Mouse (Mus musculus) forebrain, embryonic 10.5 days (tissue): ENCODE measurements around the gene Ackr3. TPM values are rescaled to one million over a fixed set of nuclear protein-coding genes. Genes with fewer than 3 reads are reported as not detected.

ENCODE experiments used
- DNase-seq: peaks from one replicate; pipeline ENCODE4 v3.0.0-alpha.2; 2017; ENCODE audit warnings: low spot score; ENCODE audit errors: extremely low spot score
- H3K27ac ChIP-seq: fragments of 300-500 bp; sonication (generic); 2 replicates; pipeline ENCODE4 v1.5.1; 2016; ENCODE audit warnings: mild to moderate bottlenecking
- H3K27me3 ChIP-seq: fragments of 300-500 bp; sonication (generic); 2 replicates; pipeline ENCODE4 v1.6.1; 2016; ENCODE audit warnings: mild to moderate bottlenecking; ENCODE audit not compliant: poor library complexity, severe bottlenecking
- H3K36me3 ChIP-seq: fragments of 300-500 bp; sonication (generic); replicated peaks from 2 replicates; pipeline ENCODE4 v1.6.1; 2016; ENCODE audit warnings: mild to moderate bottlenecking, moderate library complexity
- H3K4me1 ChIP-seq: fragments of 300-500 bp; sonication (generic); 2 replicates; pipeline ENCODE4 v1.6.1; 2016
- H3K4me3 ChIP-seq: fragments of 300-500 bp; sonication (generic); 2 replicates; pipeline ENCODE4 v1.5.1; 2016; ENCODE audit warnings: mild to moderate bottlenecking, moderate library complexity
- H3K9me3 ChIP-seq: fragments of 300-500 bp; sonication (generic); 2 replicates; pipeline ENCODE4 v1.6.1; 2016; ENCODE audit warnings: mild to moderate bottlenecking, moderate library complexity
- WGBS: fragments of 180-500 bp; shearing (Covaris S2); methylation state at CpG from one replicate; pipeline ENCODE4 v1.1.7; 2016; 5-methylcytosine and 5-hydroxymethylcytosine counted together
- polyA plus RNA-seq: library from polyadenylated mRNA; unstranded; fragments of >200 nt; fragmentation: Nextera tagmentation; extraction: Ambion mirVana; gene quantifications from 2 replicates; pipeline ENCODE4 v1.2.1, GENCODE M21; 2016

The Ackr3 gene
- polyA plus RNA-seq, 1 experiment from 2014 or later, result 19.3 TPM

DNA sequence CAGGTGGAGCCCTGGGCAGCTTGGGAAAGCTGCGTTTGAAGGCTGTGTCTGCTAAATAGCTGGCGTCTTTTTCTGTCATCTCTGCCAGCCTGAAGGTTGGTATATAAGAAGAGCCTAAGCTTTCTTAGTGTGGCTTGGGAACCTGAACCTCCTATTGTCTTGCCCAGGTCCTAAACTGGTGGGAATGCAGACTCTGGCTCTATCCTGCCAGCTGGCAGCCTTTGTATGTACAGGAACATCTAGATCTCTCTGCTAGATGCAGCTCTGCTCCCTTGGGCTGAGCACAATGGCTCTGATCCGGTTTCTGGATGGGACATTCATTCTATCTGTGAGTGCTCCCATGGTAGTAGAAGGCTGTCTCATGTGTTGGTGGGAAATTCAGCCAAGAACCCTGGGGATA, 2.9 kb downstream of the Ackr3 start:
- WGBS, result 71% methylated on average over 3 of the region's 3 CpGs

DNA sequence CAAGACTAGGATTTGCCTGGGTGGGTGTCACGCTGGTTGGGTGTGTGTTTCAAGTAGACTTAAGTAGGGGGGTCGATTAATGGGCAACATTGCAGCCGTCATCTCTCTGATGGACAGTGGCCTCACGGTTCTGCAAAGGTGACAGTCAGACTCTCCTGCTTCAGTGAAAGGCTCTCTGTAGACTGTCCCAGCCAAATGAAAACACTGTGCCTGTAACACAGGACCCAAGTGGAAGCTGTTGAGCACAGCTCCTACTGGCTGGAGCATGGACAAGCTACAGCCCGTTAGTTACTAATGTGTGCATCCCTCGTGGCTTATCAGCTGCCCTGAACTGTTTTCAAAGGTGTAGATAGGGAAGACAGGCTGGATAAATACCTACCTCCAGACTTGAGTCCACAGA, 3.5 kb downstream of the Ackr3 start:
- H3K4me3 ChIP-seq, result peak overlapping the region; percentile 70
- H3K27me3 ChIP-seq, result peaks cover 14% of the 10 kb centered on the region; the same call in 1 of the 2 replicates
- H3K9me3 ChIP-seq, result no peaks in the 10 kb centered on the region
- peaks cover 95% of the 10 kb centered on the region for H3K4me1 ChIP-seq
- WGBS, result 77% methylated on average over 6 of the region's 6 CpGs
- H3K27ac ChIP-seq, result peak overlapping the region; percentile 86
- no peak for DNase-seq
- H3K36me3 ChIP-seq, result peaks cover 38% of the 10 kb centered on the region

More for the DNA sequence above, 2.9 kb downstream of the Ackr3 start:
- Histone ChIP-seq H3K4me3 (peak overlapping the region; percentile 70), H3K9me3 (no peaks in the 10 kb centered on the region), H3K27ac (peak overlapping the region; percentile 86), H3K4me1 (peaks cover 95% of the 10 kb centered on the region), H3K36me3 (peaks cover 32% of the 10 kb centered on the region), H3K27me3 (peaks cover 20% of the 10 kb centered on the region; the same call in 1 of the 2 replicates)
- no peak for DNase-seq

DNA sequence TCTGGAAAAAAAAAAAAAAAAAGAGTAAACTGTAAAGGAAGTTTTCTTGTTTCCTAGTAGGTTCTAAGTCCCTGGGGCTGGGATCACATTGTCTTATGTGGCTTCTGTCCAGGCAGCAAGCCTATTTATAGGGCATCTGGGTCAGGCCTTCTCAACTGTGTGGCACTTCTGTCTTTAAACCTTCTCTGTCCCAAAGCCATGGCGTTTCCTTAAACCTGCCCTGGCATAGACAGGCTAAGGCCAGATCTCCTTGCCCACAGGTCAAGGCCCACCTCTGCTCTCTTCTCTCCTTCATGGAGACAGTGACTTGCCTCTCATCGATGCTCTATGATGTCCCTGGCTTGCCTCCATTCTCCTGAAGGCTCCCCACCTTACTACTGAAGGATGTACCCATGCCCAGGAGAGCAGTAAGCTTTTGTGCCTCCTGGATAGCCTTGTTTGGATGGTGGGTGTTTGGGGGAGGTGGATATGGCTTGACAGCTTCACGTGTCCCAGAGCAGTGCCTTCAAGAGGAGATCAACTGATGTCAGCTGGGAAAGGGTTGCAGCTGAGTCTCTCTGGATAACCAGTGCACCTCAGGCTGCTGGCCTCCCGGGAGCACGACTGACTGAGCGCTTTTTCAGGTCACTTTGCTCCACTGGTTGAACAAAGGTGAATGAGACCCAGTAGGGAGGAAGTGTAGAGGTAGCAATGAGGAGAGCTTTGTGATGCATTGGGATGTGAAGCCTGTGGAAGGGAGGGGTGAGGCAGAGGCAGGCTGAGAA, 4.1 kb downstream of the Ackr3 start:
- Histone ChIP-seq H3K36me3 (peaks cover 44% of the 10 kb centered on the region), H3K27ac (peak overlapping the region; percentile 12), H3K4me3 (peak overlapping the region; percentile 12; the same call in 1 of the 2 replicates), H3K4me1 (peaks cover 90% of the 10 kb centered on the region), H3K27me3 (peaks cover 8% of the 10 kb centered on the region; the same call in 1 of the 2 replicates), H3K9me3 (no peaks in the 10 kb centered on the region)
- no peak for DNase-seq
- 71% methylated on average over 6 of the region's 6 CpGs for WGBS

DNA sequence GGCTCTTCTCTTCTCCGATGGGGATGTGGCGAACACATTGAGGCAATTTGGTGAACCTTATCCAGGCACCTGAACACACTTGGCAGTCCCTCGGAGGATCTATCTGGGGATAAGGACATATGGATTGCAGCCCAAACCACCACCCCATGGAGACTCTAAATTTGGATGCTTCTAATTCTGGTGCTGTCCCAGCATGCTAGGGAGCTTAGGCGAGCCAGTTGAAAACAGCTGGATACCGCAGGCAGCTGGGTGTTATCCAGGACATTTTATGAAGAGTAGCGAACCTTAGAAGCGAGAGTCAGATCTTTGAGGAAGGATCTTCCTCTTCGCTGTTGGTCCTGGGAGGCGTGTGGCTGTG, 4.7 kb downstream of the Ackr3 start:
- H3K9me3 ChIP-seq, result no peaks in the 10 kb centered on the region
- H3K36me3 ChIP-seq, result peaks cover 50% of the 10 kb centered on the region
- peaks cover 85% of the 10 kb centered on the region for H3K4me1 ChIP-seq
- peak overlapping the region; percentile 12 for H3K27ac ChIP-seq
- WGBS, result 84% methylated on average over 9 of the region's 9 CpGs
- no peak for DNase-seq
- peaks cover 2% of the 10 kb centered on the region; the same call in 1 of the 2 replicates for H3K27me3 ChIP-seq
- peak overlapping the region; percentile 12; the same call in 1 of the 2 replicates for H3K4me3 ChIP-seq

DNA sequence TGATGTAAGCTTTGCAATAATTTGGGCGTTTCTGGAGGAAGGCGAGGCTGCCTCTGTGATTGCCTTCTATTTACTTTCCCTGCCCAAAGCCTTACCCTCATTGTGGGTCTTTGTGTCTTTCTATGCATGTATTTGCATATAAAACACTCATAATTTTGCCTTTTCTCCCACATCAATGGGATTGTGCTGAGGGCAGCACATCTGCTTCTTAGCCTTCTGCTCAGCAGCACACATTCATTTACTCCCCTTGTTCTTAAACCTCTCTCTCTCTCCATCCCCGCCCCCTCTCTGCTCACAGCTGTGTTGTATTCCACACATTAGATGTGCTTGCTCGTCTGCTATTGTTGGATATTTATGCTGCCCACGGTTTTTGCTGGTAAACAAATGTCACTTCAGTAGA, 5.3 kb downstream of the Ackr3 start:
- peaks cover 79% of the 10 kb centered on the region for H3K4me1 ChIP-seq
- no peak for DNase-seq
- H3K27ac ChIP-seq, result peak overlapping the region; percentile 42; the same call in 1 of the 2 replicates
- no peak overlapping the region for H3K4me3 ChIP-seq
- no peaks in the 10 kb centered on the region for H3K27me3 ChIP-seq
- WGBS, result 76% methylated on average over 5 of the region's 5 CpGs
- H3K9me3 ChIP-seq, result no peaks in the 10 kb centered on the region
- peaks cover 56% of the 10 kb centered on the region for H3K36me3 ChIP-seq

DNA sequence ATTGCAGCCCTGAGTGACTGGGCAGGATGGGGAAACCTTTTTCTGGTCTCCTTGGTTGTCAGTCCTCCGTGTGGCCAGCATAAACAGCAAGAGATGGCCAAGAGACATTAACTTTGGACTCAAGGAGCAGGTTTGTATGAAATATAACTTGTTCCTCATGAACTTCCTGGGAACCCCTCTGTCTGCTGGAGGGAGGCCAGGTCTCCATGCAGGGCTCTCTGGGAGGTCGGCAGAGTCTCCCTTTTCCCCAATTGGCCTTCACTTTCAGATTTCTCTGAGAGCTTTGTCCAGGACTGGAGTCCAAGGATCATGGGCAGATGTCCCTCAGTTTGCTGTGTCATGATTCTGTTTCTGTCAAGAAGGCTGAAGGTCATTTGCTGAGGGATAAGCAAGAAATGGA, 6.0 kb downstream of the Ackr3 start:
- peaks cover 63% of the 10 kb centered on the region for H3K36me3 ChIP-seq
- no peak for DNase-seq
- H3K27ac ChIP-seq, result peak overlapping the region; percentile 42; the same call in 1 of the 2 replicates
- no peaks in the 10 kb centered on the region for H3K27me3 ChIP-seq
- WGBS, result 87% methylated on average over 2 of the region's 2 CpGs
- H3K4me1 ChIP-seq, result peaks cover 72% of the 10 kb centered on the region
- H3K9me3 ChIP-seq, result no peaks in the 10 kb centered on the region
- H3K4me3 ChIP-seq, result no peak overlapping the region

DNA sequence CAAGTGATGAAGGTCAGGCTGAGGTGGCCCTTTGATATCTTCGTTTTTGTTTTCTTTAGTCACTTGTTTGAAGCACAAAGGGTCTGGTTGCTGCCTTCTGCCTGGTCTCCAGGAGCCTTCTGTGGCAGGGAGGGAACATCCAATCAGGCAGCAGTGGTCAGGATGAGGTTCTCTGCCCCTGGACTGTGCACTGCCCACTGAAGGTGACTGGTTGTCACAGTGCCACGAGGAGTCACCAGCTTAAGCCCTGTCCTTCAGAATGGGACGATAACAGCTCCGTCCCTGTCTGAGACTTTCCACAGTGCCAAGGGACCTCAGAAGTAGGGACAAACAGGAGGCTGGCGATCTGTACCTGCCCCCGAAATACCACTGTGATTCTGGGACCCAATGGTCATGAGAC, 6.6 kb downstream of the Ackr3 start:
- Histone ChIP-seq H3K36me3 (peaks cover 67% of the 10 kb centered on the region), H3K4me3 (no peak overlapping the region), H3K27me3 (no peaks in the 10 kb centered on the region), H3K9me3 (no peaks in the 10 kb centered on the region), H3K27ac (no peak overlapping the region), H3K4me1 (peaks cover 66% of the 10 kb centered on the region)
- DNase-seq, result no peak
- 90% methylated on average over 6 of the region's 6 CpGs for WGBS

DNA sequence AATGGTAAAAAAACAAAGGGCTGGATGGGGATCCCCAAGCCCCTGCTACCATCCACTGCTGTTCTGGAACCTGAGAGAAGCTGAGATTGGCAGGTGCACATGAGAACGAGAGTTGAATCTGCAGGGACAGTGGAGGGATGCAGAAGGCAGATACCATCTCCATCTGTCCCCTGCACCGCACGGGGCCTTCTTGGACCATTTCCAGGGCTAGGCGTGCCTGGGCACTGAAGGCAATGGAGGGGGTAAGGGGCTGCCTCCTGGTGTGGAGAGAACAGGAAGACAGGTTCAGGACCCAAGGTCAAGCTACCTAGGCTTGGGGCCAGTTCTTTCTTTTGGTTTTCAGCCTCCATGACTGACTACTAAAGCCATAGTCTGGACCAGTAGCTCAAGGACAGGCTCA, 7.0 kb downstream of the Ackr3 start:
- Histone ChIP-seq H3K27ac (no peak overlapping the region), H3K9me3 (no peaks in the 10 kb centered on the region), H3K4me3 (no peak overlapping the region), H3K27me3 (no peaks in the 10 kb centered on the region), H3K36me3 (peaks cover 71% of the 10 kb centered on the region), H3K4me1 (peaks cover 62% of the 10 kb centered on the region)
- DNase-seq, result no peak
- 97% methylated on average over 4 of the region's 4 CpGs for WGBS

DNA sequence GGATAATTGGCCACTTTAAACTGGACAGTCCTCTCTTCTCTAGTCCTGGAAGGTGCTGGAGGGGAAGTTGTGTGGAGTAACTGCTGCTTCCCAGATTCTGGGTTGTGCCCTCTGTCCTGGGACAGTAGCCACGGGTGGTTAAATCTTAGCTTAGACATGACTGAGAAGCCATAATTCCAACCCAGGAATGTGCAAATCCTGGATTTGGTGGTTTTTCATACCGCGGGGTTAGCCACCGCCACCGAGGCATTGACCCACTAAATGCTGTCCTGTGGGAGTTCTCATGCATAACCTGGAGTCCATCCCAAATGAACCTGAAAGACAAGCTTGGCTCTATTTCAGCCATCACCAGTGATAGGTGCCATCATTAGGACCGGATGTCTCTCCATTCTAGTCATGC, 8.6 kb downstream of the Ackr3 start:
- Histone ChIP-seq H3K4me3 (no peak overlapping the region), H3K27ac (no peak overlapping the region; the same call in 1 of the 2 replicates), H3K36me3 (peaks cover 85% of the 10 kb centered on the region), H3K27me3 (no peaks in the 10 kb centered on the region), H3K4me1 (peaks cover 46% of the 10 kb centered on the region), H3K9me3 (no peaks in the 10 kb centered on the region)
- WGBS, result 95% methylated on average over 6 of the region's 6 CpGs
- no peak for DNase-seq

DNA sequence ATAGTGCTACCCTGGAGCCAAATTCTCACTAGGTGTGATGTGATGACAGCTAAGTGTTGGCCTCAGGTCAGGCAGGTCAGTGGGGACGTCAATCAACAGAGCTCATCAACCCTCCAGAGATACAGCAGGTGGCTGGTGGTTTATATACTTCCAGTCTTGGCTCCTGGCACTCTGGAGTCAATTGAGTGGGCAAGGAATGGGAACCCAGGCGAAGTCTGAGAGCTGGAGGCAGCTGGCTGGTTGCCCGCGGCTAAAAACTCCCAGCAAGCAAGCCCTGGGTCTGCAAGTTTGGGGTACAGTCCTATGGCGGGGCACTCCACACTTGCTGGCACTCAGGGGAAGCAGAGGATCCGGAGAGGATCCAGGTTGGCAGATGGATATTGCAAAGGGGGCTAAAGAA, 9.1 kb downstream of the Ackr3 start:
- 85% methylated on average over 6 of the region's 6 CpGs for WGBS
- Histone ChIP-seq H3K4me3 (no peak overlapping the region), H3K4me1 (peaks cover 41% of the 10 kb centered on the region), H3K36me3 (peaks cover 87% of the 10 kb centered on the region), H3K27ac (no peak overlapping the region), H3K27me3 (no peaks in the 10 kb centered on the region), H3K9me3 (no peaks in the 10 kb centered on the region)
- DNase-seq, result no peak

DNA sequence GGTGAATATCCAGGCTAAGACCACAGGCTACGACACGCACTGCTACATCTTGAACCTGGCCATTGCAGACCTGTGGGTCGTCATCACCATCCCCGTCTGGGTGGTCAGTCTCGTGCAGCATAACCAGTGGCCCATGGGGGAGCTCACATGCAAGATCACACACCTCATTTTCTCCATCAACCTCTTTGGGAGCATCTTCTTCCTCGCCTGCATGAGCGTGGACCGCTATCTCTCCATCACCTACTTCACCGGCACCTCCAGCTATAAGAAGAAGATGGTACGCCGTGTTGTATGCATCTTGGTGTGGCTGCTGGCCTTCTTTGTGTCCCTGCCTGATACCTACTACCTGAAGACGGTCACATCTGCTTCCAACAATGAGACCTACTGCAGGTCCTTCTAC, 10.2 kb downstream of the Ackr3 start:
- Histone ChIP-seq H3K27me3 (no peaks in the 10 kb centered on the region), H3K4me1 (peaks cover 29% of the 10 kb centered on the region), H3K36me3 (peaks cover 84% of the 10 kb centered on the region), H3K4me3 (no peak overlapping the region), H3K27ac (no peak overlapping the region), H3K9me3 (no peaks in the 10 kb centered on the region)
- DNase-seq, result no peak
- 96% methylated on average over 12 of the region's 12 CpGs for WGBS

DNA sequence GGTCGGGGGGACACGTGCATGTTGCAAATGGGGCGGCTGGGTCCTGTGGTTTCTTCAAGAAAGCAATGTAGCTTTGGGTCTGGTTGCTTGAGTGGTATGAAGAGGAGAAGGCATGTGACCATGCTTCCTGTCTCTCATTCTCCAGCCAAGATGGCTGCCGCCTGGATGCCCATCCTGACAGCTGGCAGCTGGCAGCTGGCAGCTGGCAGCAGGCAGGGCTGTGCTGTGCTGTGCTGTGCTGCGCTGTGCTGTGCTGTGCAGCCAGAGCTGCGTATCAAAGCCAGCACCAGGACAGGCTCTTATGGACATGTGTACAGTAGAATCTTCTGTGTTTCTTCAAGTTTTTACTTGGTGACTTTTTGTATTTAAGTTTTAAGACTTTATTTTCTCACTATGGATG, 11.1 kb downstream of the Ackr3 start:
- no peak for DNase-seq
- Histone ChIP-seq H3K4me3 (no peak overlapping the region), H3K4me1 (peaks cover 28% of the 10 kb centered on the region), H3K36me3 (peaks cover 75% of the 10 kb centered on the region), H3K9me3 (no peaks in the 10 kb centered on the region), H3K27me3 (no peaks in the 10 kb centered on the region), H3K27ac (no peak overlapping the region)
- 93% methylated on average over 6 of the region's 6 CpGs for WGBS

DNA sequence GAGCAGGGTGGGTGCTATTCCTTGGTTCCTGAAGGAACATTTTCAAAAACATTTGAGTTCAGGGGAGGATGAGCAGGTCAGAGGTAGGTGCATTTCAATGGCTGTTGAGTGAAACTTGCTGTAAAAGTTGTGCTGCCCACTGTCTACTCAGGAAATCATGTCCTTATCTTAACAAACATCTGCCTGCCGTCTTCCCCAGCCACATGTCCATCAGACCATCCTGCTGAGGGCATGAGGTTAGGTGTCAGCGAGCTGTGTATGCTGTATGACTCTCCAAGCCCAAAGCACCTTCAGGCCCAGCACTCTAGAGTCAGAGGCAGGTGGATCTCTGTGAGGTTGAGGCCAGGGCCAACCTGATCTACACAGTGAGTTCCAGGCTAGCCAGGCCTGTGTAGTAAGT, 12.1 kb downstream of the Ackr3 start:
- H3K4me1 ChIP-seq, result peaks cover 28% of the 10 kb centered on the region
- WGBS, result 78% methylated on average over 2 of the region's 2 CpGs
- H3K27me3 ChIP-seq, result 0 out of 2 replicates have a peak, but pooled peaks cover 2% of the 10 kb centered on the region
- no peak overlapping the region for H3K4me3 ChIP-seq
- no peak overlapping the region for H3K27ac ChIP-seq
- no peaks in the 10 kb centered on the region for H3K9me3 ChIP-seq
- H3K36me3 ChIP-seq, result peaks cover 66% of the 10 kb centered on the region
- no peak for DNase-seq
